Mouse (Mus musculus) mature B cell (primary cell): ENCODE measurements around the gene Gm49396.

Experiments used
- in situ Hi-C: fragments of 300-500 bp; cut with MboI; formaldehyde crosslinking; loops from 2 replicates; pipeline ENCODE4 v1.14.3; 2019

Gm49396 gene

DNA sequence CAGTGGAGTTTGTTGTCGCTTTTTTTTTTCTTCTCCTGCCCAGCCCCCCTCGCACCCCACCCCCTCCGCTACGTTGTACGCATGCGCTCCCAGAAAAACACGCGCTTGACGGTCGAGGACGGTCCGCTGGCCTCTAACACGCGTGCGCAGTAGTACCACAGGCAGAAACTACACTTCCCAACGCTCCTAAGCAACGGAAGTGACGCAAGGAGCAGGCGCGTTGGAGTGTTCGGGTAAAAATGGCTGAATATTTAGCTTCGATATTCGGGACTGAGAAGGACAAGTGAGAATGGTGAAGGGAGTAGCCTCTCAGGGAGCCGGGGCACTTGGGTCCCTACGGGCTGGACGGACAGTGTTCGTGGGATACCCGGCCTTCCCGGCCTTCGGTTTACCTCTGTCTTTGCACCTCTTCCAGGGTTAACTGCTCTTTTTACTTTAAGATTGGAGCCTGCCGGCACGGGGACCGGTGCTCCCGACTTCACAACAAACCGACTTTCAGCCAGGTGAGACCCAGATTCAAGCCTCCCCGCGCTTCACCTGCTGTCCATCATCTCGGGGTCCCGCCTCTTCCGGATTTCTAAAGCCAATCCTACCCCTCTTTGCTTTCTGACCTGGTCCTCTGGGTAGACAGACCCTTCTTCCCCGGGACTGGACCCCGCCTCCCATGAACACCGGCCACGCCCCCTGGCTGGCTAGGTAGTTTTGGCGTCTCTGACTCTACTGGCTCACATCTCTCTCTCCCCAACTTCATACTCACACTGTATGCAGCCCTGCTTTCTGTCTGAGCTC is at the start of gene Gm49396, which contains the start of the genes U2af1l4 and Psenen:
Gm49396 (plus strand) TSS at position 228 of the 789 bp plus-strand sequence.
U2af1l4 (plus strand) TSS at position 185 of the 789 bp plus-strand sequence.
Psenen (minus strand) TSS at position 511 of the 789 bp plus-strand sequence.
- in situ Hi-C loops, result no loop called here

DNA sequence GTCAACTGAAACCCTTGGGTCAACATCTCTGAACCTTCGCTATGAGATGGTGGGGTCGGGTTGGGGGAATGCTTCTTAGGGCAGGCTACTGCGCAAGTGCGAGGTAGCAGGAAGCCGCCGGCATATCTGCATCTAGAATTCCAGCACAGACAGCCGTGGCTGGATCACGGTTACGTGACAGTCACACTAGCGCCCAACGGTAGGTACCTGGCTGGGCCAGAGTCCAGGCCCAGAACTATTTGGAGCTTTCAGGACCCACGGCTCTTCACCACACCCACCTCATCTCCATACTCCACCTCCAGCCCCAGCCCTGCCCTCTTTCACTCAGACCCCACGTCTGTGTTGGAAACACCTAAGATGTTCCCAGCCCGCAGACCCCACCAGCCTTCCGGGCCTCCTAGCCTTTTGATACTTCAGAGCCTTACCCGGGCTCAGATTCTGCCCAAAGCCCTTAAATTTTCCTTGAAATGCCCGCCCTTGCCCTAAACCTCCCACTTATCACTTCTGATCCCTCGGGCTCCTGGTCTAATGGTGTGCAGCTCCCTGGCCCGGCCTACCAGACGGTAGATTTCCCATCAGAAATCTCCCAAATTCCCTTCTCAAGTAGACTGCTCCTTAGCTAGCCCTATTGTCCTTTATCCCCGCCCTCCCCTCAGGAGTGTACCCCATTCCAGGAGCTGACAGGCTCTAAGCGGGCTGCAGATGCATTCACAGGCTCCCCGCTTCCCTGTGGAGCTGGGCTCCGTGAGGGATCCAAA is 48.0 kb upstream of the Gm49396 start:
- in situ Hi-C loops, result no loop called here

DNA sequence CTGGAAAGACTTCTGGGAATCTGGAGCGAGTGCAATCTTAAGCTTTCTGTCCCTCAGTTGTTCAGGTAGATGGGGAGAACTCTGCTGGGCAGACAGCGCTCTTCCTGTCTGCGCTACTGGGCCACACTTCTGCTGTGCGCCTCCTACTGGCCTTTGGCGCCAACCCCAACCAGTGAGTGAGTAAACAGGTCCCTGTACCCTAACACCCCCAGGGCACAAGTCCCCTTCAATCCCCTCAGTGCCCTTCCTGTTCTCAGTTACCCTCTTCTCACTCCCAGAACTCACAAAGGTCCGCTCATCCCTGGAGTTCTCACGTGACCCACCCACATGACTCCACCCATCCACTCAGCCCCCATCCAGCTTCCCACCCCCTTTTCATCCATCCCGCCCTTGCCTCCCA is 44.8 kb upstream of the Gm49396 start:
- in situ Hi-C loops, result no loop called here

DNA sequence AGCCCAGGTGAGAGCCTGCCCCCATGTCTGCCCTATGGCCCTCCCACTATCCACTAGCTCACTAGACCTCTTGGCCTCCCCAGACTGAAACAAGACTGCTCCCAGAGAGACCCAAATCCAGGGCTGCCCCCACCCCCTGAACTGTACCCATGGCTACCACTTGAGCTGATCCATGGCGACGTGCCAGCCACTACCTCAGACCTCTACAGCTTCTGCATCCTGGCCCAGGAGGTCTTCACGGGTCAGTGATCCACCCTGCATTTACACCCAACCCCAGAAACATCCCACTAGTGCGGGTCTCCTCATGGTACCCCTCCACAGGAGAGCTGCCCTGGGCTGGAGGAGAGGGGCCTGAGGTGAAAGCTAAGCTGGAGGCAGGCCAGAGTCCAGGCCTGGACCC is 42.7 kb upstream of the Gm49396 start:
- in situ Hi-C loops, result no loop called here

DNA sequence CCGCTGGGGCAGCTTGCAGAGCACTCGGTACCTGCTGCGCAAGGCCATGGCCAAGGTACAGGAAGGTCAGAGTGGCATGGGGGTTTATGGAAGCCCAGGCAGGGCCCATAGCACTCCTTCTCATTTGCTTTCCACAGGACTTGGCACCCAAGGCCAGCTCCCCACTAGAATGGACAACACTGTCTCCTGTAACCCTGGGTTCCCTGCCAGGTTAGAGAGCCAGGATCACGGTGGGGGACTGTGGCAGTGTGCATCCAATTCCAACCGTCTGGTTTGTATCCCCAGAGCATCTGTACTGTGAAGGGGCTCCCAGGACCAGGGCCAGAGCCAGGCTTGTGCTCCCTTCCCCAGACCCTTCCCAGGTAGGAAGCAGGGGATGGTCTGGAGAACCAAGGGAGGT is 42.3 kb upstream of the Gm49396 start:
- in situ Hi-C loops, result no loop called here

DNA sequence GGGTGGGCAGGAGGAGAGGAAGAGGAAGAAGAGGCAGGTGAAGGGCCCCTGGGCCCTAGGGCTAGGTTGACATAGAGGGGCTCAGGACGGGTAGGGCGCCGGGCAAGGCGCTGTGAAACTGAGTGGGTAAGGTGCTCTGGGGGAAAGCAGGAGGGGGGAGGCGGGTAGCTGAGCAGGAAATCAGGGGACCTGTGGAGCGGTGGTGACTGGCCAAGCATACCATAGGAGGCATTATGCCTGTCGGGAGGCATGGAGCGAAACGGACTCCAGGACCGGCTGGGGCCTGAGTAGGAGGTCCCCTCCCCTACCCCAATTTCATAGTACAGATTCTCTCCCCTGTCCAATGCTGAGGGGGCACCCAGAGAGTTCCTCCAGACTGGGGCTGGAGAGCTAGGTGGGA is 40.3 kb upstream of the Gm49396 start:
- in situ Hi-C loops, result no loop called here

DNA sequence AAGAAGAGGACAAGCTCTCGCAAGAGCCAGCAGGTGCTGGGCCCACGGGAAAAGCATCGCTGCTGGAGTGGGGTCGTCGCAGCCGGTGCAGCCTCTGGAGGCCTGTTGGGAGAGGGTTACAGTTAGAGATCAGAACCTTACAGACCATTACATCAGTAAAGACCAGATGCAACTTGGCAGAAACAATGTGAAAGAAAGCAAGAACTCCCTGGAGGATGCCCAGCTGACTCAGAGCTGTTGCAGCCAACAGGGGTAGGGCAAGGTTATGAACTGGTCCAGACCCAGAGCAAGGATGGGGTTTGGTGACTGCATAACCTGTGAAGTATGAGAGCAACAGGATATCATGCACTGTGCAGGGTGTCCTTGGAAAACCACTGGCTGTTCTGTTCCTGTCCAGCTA is 38.7 kb upstream of the Gm49396 start:
- in situ Hi-C loops, result no loop called here

DNA sequence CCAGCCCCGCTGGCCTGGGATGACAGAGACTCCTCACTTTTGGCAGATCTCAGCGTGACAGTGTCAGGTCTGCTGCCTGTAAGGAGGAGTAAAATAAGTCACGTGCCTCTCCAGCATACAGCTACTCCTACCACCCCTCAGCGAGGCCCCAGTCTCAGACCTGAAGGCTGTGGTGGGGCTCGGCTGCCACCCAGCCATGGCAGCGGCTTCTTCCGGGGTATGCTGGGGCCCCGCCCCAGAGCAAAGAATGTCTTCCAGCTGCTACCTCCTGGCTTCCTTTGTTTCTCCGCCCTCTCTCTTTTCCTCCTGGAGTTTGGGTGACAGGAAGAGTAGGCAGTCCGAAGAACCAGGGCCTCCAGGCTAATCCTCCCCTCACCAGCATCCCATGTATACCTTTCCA is 37.2 kb upstream of the Gm49396 start:
- in situ Hi-C loops, result no loop called here

DNA sequence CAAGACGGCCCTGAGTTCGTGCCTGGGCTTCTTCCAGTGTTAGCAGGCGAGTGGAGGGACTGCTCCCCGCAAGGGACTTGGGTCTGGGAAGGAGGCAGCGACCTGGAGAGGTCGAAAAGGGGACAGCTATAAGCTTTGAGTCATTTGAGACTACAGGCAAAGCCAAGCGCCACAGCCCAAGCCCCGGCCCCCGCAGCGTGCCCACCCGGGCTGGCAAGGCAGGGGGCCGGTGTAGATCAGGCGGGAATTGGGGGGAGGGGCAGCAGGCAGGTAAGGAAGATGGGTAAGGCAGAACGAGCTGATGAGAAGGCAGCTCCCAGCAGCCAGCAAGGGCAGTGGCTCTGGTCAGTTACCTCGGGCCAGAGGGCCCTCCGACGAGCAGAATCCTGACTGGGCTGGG is 36.7 kb upstream of the Gm49396 start:
- in situ Hi-C loops, result no loop called here

DNA sequence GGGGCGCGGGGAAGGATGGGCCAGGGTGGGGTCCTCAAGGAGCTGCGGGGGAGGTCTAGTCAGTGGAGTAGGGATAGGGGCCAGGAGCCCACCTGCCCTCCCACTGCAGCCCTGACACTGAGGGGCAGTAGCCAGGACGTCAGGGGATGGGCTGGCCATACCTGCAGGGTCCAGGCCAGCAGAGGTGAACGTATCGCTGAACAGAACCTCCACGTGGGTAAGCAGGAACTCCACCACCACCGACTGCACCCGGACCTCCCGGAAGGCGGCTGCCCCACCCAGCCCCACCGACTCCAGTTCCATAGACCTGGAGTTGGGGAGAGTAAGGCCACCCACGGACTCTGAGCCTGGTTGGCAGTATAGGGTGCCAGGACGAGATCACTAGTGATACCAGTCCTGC is 36.2 kb upstream of the Gm49396 start:
- in situ Hi-C loops, result no loop called here

DNA sequence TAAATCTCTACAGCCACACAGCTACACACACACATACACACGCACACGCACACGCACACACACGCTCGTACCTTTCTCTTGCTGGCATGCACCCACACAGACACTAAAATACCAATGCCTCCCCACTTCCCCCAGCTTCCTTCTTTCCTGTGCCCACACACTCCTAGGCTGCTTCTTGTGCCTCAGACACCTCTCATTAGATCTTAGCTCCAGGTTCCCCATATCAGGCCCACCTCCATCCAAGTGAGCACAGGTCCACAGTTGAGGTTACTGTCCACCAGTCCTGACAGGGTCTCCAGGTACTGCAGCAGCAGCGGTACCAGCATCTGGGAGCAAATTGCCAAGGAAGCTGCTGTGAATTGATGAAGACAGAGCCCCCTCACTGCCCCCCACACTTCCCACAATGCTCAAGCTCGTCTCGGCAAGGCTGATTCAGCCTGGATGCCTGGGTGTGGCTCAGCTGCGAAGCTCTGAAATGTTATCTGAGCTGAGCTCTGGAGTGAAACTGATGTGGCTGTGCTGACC is 31.8 kb upstream of the Gm49396 start:
- in situ Hi-C loops, result no loop called here

DNA sequence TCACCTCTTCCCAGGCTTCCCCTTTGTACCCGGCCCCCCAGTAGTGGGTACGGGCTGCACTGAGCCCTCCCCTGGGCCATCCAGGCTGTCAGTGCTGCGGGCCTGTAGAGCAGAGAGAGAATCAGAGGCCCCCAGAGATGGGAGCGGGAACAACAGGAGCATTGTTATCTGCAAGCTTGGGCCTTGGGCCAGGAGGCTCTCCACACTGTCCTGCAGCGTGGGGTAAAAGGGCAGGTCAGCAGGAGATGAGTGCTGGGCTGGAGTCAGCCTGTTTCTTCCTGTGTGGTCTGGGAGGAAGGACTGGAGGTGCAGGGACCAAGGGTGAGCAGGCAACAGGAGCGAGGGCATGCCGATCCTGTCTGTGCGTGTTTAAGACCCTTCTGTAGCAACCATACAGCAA is 30.2 kb upstream of the Gm49396 start:
- in situ Hi-C loops, result no loop called here

DNA sequence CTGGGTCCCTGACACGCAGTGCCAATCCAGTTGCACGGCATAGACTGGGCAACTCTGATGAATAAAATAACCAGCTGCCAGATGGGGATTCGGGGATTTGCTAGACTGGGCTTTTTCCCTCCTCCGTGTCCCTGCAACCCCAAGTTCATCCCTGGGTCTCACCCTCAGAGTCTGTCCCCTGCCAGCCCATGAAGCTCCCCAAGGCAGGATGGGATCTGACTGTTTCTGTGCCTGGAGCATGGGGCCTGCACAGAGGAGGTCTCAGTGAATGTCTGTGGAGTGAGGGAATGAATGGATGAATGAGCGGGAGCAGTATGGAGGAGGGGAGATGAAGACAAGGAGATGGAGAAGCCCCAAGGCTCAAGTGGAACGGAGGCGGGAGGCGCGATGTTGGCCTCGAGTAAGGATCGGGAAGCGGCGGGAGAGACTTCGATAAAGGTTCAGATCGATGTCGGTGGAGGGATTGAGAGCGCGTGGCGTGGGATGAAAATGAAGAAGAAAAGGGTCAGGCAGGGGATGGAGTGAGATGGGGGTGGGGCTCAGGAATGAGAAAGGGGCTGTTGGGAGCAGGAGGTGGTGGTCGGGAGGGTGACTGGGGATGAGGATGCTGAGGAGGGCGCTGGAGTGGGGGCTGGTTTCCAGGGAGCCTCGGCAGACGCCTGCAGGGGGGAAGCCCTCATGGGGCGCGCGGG is 29.1 kb upstream of the Gm49396 start:
- in situ Hi-C loops, result no loop called here

DNA sequence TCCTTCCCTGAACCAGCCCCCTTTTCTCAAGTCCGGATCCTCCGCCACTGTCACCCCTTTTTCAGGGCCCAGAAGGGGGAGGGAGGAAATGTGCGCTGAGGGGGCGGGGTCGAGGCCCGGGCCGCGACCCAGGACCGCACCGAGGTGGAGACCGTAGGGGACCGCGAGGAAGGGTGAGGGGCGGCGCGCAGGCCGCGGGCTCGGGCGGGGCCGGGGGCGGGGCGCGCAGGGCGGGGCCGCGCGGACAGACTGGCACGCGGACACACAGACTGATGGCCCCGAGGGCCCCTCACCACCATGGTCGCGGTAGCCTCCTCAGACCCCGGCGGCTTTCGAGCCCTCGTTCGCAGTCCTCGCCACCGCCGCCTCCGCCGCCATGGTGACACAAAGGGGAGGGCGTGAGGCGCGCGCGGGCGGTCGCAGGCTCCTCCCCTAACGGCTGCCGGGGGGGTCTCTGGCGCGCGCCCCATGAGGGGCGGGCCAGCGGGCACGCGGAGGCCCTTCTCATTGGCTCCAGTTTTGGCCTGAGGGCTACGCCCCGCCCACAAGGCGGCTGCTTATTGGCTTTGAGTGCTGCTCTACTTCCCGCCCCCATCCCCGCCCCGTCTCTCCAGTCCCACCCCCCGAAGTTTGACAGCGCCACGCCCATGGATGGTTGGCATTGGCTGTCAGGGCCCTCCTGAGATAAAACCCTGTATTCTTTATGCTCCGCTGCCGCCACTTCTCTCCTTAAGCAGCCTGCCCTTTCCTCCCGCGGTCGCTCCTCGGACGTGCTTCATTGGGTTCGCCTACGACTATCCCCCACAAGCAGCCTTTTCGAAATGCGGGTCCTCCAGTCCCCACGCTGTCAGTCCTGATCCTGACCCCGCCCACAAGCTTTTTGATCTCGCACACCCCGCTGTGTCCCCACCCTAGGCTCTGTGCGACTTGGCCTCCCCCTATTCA is 28.2 kb upstream of the Gm49396 start, which contains the start of gene Arhgap33:
Arhgap33 (minus strand) TSS at position 428 of the 945 bp plus-strand sequence.
- in situ Hi-C loops, result no loop called here

DNA sequence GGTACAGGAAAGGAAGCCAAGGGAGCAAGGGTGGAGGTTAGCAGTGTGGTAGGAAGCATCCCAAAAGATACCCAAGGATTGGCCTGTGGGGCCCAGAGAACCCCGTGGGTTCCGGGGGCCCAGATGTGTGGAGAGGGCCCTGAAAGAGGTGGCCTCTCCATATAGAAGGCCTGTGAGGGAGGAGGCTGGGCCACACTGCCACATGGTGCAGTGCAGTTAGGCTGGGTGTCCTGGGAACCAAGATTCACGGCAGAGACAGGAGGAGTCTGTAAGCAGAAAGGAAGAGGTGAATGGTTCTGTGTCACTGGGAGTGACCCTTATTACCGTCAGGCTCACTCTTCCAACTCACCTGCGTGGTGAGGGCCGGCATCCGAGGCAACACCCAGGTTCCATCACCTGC is 22.6 kb upstream of the Gm49396 start:
- in situ Hi-C loops, result no loop called here

DNA sequence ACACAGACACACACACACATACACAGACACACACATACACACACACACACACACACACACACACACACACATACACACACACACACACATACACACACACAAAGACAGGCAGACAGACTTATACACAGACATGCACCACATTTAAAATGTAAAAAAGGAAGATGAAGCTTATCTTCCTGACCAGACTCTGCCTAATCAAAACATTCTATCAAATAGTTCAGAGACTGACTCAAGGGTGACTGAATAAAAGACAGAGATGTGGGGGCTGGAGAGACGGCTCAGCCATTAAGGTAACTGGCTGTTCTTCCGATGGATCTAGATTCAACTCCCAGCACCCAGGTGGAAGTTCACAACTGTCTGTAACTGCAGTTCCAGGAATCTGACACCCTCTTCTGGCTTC is 18.8 kb upstream of the Gm49396 start:
- in situ Hi-C loops, result no loop called here

DNA sequence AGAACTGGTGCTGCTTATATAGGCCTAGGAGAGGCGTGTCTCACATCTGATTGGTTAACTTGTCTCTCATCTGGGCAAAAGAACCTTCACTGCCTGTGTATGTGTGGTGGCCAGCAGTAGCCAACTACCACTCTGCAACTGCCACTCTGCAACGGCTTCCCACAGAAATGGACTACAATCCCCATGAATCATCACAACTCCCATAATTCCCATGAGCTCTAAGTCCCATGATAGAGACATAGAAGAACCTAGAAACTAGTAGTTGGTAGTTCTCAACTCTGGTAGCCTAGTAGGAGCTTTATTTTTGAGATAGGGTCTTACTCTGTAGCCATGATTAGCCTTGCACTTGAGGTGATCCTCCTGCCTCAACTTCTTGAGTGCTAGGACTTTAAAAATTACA is 13.3 kb upstream of the Gm49396 start:
- in situ Hi-C loops, result no loop called here

DNA sequence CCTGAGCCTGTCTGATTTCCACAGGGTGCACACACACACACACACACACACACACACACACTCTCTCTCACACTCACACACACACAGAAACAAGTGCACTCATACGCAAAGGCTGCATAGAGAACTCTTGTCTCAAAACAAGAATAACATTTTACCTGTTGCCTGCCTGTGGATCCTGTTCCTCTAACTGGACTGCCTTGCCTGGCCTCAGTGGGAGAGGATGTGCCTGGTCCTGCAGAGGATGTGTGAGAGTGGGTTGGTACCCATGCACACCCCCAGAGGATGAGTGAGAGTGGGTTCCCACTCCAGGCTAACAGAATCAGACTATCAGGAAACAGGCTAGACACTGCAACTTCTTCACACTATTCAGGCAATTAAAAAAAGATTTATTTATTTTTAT is 12.5 kb upstream of the Gm49396 start:
- in situ Hi-C loops, result no loop called here

DNA sequence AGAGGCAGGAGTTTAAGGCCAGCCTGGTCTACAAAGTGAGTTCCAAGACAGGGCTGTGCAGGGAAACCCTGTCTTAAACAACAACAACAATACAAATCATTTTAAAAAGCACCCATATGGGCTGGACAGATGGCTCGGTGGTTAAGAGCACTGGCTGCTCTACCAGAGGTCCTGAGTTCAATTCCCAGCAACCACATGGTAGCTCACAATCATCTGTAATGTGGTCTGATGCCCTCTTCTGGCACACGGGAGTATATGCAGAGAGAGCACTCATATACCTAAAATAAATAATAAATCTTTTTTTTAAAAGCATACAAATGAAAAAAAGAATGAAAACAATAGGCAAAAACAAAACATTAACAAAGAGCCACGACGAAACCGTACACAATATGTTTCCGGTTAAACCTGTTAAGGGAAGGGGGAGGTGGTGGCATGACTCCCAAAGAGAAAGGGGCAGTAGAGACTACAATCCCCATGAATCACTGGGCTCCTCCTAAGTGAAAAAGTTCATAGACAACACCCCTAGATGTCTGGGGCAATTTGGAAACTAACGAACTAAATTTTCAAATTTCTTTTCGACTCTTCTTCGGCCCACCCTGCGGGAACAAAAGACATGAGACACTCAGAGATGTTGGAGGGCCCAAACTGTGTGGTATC is 11.6 kb upstream of the Gm49396 start:
- in situ Hi-C loops, result no loop called here
